In genomic region chr9:50311036-50311545, GRCm38 (mm10) we compare ENCODE assay signal across 20 mouse cellular contexts.
"Had no signal": no experiment of that assay in that cellular context is flagged by ENCODE, and none has a peak within 500 bp of the region (broad histone marks: within the 10 kb centered on the region; RNA-seq: fewer than 3 reads in every experiment).

No protein-coding gene starts in this region.

- H3K4me3 ChIP-seq: limb, embryonic 12.5 days; limb, embryonic 15.5 days; megakaryocyte, embryonic 14.5 days; midbrain, embryonic 10.5 days; midbrain, embryonic 13.5 days; myocyte had no signal

- H3K36me3 ChIP-seq: limb, embryonic 12.5 days; limb, embryonic 15.5 days; midbrain, embryonic 10.5 days; midbrain, embryonic 13.5 days had no signal

- ATAC-seq: liver, postnatal 0 days; lung, postnatal 0 days; midbrain, embryonic 13.5 days; midbrain, embryonic 16.5 days had no signal

- DNase-seq: kidney, adult 11 months; kidney, adult 8-10 months; kidney, postnatal 14 days; kidney, postnatal 4 days; left cerebral cortex, postnatal 4 days; liver, postnatal 0 days; lung, embryonic 14.5 days; lung, postnatal 36 days; thymus, adult 18-20 months; thymus, postnatal 36 days had no signal

- H3K4me1 ChIP-seq: limb, embryonic 12.5 days; limb, embryonic 15.5 days; megakaryocyte, embryonic 14.5 days had no signal

- H3K27ac ChIP-seq: limb, embryonic 12.5 days; limb, embryonic 15.5 days; liver, embryonic 14.5 days; midbrain, embryonic 10.5 days; midbrain, embryonic 13.5 days had no signal

- H3K4me2 ChIP-seq: limb, embryonic 12.5 days; limb, embryonic 15.5 days; liver, embryonic 11.5 days; lung, embryonic 14.5 days; midbrain, embryonic 13.5 days had no signal

- H3K9me3 ChIP-seq: limb, embryonic 12.5 days; limb, embryonic 15.5 days; midbrain, embryonic 10.5 days; midbrain, embryonic 13.5 days had no signal

- H3K9ac ChIP-seq: limb, embryonic 12.5 days; limb, embryonic 15.5 days; liver, embryonic 14.5 days; liver, postnatal 0 days; lung, embryonic 14.5 days; midbrain, embryonic 13.5 days had no signal

- H3K27me3 ChIP-seq: limb, embryonic 12.5 days; limb, embryonic 15.5 days; megakaryocyte, embryonic 14.5 days; midbrain, embryonic 13.5 days had no signal
